Mouse (Mus musculus) heart, postnatal 0 days (tissue): ENCODE data around the gene Lhb. TPM values are rescaled to one million over a fixed set of nuclear protein-coding genes. Genes with fewer than 3 reads are reported as not detected.

Source experiments
- ATAC-seq: fragments of 200-750 bp; cut with Nextera tagmentation; 2 replicates; pipeline ENCODE4 v1.8.0; 2017; ENCODE audit warnings: low read depth, moderate number of reproducible peaks, moderate library complexity; ENCODE audit not compliant: insufficient read depth
- DNase-seq: peaks from one replicate; pipeline ENCODE4 v3.0.0-alpha.2; 2016; ENCODE audit warnings: low spot score
- H3K27ac ChIP-seq: fragments of 300-500 bp; sonication (generic); 2 replicates; pipeline ENCODE4 v1.5.1; 2014; ENCODE audit warnings: low read depth, mild to moderate bottlenecking
- H3K27me3 ChIP-seq: fragments of 300-500 bp; sonication (generic); 2 replicates; pipeline ENCODE4 v1.6.1; 2014; ENCODE audit warnings: low read length, mixed read lengths; ENCODE audit not compliant: control insufficient read depth, insufficient read depth
- H3K36me3 ChIP-seq: fragments of 300-500 bp; sonication (generic); replicated peaks from 2 replicates; pipeline ENCODE4 v1.6.1; 2014; ENCODE audit warnings: low read length, mixed read lengths; ENCODE audit not compliant: control insufficient read depth, insufficient read depth
- H3K4me1 ChIP-seq: fragments of 300-500 bp; sonication (generic); 2 replicates; pipeline ENCODE4 v1.6.1; 2014; ENCODE audit warnings: antibody characterized with exemption; ENCODE audit not compliant: control insufficient read depth, insufficient read depth
- H3K4me2 ChIP-seq: fragments of 300-500 bp; sonication (generic); 2 replicates; pipeline ENCODE4 v1.6.1; 2014; ENCODE audit warnings: low read depth, mild to moderate bottlenecking, low read length, moderate library complexity
- H3K4me3 ChIP-seq: fragments of 300-500 bp; sonication (generic); 2 replicates; pipeline ENCODE4 v1.5.1; 2014; ENCODE audit warnings: low read depth, low read length
- H3K9ac ChIP-seq: fragments of 300-500 bp; sonication (generic); replicated peaks from 2 replicates; pipeline ENCODE4 v1.6.1; 2014; ENCODE audit warnings: low read depth, low read length, mixed read lengths
- H3K9me3 ChIP-seq: fragments of 300-500 bp; sonication (generic); replicated peaks from 2 replicates; pipeline ENCODE4 v1.6.1; 2016; ENCODE audit warnings: low read length; ENCODE audit not compliant: control insufficient read depth
- CTCF ChIP-seq: IDR thresholded peaks from 2 replicates; pipeline ENCODE4 v1.5.1; 2016; ENCODE audit warnings: antibody characterized with exemption, control low read depth, low read depth
- EP300 ChIP-seq: IDR thresholded peaks from 2 replicates; pipeline ENCODE4 v1.6.1; 2016; ENCODE audit warnings: antibody characterized with exemption, low read depth
- WGBS: fragments of 180-500 bp; shearing (Covaris S2); extraction: QIAGEN DNeasy Blood & Tissue Kit; methylation state at CpG from one replicate; pipeline ENCODE4 v1.1.7; 2014; 5-methylcytosine and 5-hydroxymethylcytosine counted together
- polyA plus RNA-seq: library from polyadenylated mRNA; unstranded; fragments of >200 nt; fragmentation: Nextera tagmentation; extraction: Ambion mirVana; gene quantifications from 2 replicates; pipeline ENCODE4 v1.2.1, GENCODE M21; 2015
- total RNA-seq: library from RNA; depleted of rRNA; stranded (reverse); fragments of >200 nt; gene quantifications from 2 replicates; pipeline ENCODE4 v1.2.3, GENCODE M21; 2014; ENCODE audit warnings: low replicate concordance

Lhb gene
- total and polyA plus RNA-seq, 2 experiments from 2014 or later: not detected

DNA sequence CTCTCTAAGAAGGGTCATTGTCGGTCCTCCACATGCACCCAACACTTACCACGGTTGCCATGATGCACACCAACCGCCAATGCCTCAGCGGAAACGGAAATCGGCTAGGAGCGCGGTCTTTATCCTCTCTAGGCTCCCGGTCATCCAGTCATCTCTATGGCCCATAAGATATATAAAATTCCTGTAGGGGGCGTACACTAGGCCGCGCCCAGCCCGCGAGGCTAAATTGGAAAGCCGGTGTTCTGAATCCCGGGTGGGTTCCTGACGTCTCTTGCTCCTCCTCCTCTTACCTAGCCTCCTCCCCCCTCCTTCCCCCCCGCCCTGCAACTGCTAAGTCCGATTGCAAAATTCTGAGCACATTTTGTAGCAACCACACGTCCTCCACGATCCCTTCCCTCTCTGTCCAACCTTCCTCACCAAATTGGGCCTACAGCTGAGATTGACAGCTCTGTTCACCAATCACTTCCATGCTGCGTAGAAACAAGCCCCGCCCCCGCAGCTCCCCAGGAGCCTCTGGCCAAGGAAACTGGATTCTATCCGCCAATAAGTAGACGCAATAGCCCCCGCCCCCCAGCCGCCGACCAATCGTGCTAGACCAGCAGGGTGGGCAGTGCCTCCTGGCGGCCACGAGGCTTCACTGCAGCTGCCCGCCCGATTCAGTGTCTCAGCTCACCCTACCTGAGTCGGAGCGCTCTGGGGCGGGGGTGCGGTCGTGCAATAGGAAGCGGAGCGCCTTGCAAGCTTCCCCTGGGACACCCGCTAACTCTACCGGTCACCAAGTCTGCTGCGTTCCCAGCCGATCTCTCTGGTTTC is 13.8 kb downstream of the Lhb start, which contains the start of gene Gys1:
Gys1 (plus strand) TSS at position 642 of the 813 bp plus-strand sequence.
- Histone ChIP-seq H3K9ac (peak within 1 kb of the TSS; percentile 75), H3K9me3 (no peaks in the 10 kb centered on the region), H3K4me1 (peaks cover 29% of the 10 kb centered on the region), H3K4me3 (peak within 1 kb of the TSS; percentile 58), H3K36me3 (peaks cover 5% of the 10 kb centered on the region), H3K27me3 (no peaks in the 10 kb centered on the region), H3K4me2 (peak within 1 kb of the TSS; percentile 94), H3K27ac (peak within 1 kb of the TSS; percentile 91)
- under 1% methylated on average over 45 of the region's 45 CpGs for WGBS
- peak; percentile 96 for ATAC-seq
- peak; percentile 100 for DNase-seq
- peak; percentile 98 for TF ChIP-seq CTCF
- TF ChIP-seq EP300: peak; percentile 83

- ATAC-seq (peak; percentile 2), DNase-seq (peak; percentile 25)
- H3K9ac ChIP-seq: peak overlapping the region; percentile 75
- no peaks in the 10 kb centered on the region for H3K27me3 ChIP-seq
- peak overlapping the region; percentile 76 for H3K4me2 ChIP-seq
- WGBS: 1% methylated on average over 16 of the region's 16 CpGs
- peak overlapping the region; percentile 58 for H3K4me3 ChIP-seq
- peaks cover 7% of the 10 kb centered on the region for H3K36me3 ChIP-seq
- H3K27ac ChIP-seq: peak overlapping the region; percentile 77
- TF ChIP-seq EP300 (no peak), CTCF (no peak)
- H3K4me1 ChIP-seq: peaks cover 29% of the 10 kb centered on the region
- H3K9me3 ChIP-seq: no peaks in the 10 kb centered on the region
Measured at GRCm38 (mm10) chr7:45435038-45435437, 14.4 kb downstream of the Lhb start.

GRCm38 (mm10) chr7:45436444-45436843 is 15.8 kb downstream of the Lhb start:
- peaks cover 29% of the 10 kb centered on the region for H3K4me1 ChIP-seq
- H3K4me2 ChIP-seq: peak overlapping the region; percentile 76
- H3K36me3 ChIP-seq: peaks cover 21% of the 10 kb centered on the region
- no peak overlapping the region for H3K9ac ChIP-seq
- no peak for TF ChIP-seq EP300
- TF ChIP-seq CTCF: no peak
- DNase-seq (no peak), ATAC-seq (no peak)
- H3K9me3 ChIP-seq: no peaks in the 10 kb centered on the region
- H3K27me3 ChIP-seq: no peaks in the 10 kb centered on the region
- no peak overlapping the region for H3K4me3 ChIP-seq
- no peak overlapping the region for H3K27ac ChIP-seq
- WGBS: 76% methylated on average over 5 of the region's 5 CpGs

GRCm38 (mm10) chr7:45437046-45437445 is 16.4 kb downstream of the Lhb start:
- Histone ChIP-seq H3K4me3 (no peak overlapping the region), H3K36me3 (peaks cover 25% of the 10 kb centered on the region), H3K27me3 (no peaks in the 10 kb centered on the region), H3K4me1 (peaks cover 29% of the 10 kb centered on the region), H3K9ac (no peak overlapping the region), H3K27ac (no peak overlapping the region), H3K9me3 (no peaks in the 10 kb centered on the region), H3K4me2 (no peak overlapping the region)
- ATAC-seq: no peak
- TF ChIP-seq EP300 (no peak), CTCF (no peak)
- WGBS: 50% methylated on average over 6 of the region's 6 CpGs
- DNase-seq: no peak

GRCm38 (mm10) chr7:45437521-45438276 is 17.1 kb downstream of the Lhb start, which contains the start of gene Ruvbl2:
Gene Ruvbl2, minus strand, starts transcription at chr7:45438096.
- H3K9me3 ChIP-seq: no peaks in the 10 kb centered on the region
- no peak for DNase-seq
- H3K27me3 ChIP-seq: no peaks in the 10 kb centered on the region
- TF ChIP-seq CTCF (peak; percentile 32; the same call in 1 of the 2 replicates), EP300 (no peak)
- WGBS: 39% methylated on average over 18 of the region's 19 CpGs
- no peak within 1 kb of the TSS for H3K27ac ChIP-seq
- H3K4me3 ChIP-seq: no peak within 1 kb of the TSS
- peaks cover 29% of the 10 kb centered on the region for H3K4me1 ChIP-seq
- ATAC-seq: no peak
- peaks cover 30% of the 10 kb centered on the region for H3K36me3 ChIP-seq
- H3K9ac ChIP-seq: no peak within 1 kb of the TSS
- H3K4me2 ChIP-seq: no peak within 1 kb of the TSS; the same call in 1 of the 2 replicates
